Mouse (Mus musculus) gastrocnemius, postnatal 25 days (tissue): ENCODE measurements at regions not wholly inside any gene's neighbourhood (a gene's known extent, or its start where the extent isn't known, plus 50 kb on each side); places are given as distances from the start of the nearest gene placed in this dataset.

Source experiments
- DNase-seq: peaks from one replicate; pipeline ENCODE4 v3.0.0; 2022

GRCm38 (mm10) chr9:43627558-43627957 is 116.2 kb upstream of the Nectin1 start:
- no peak for DNase-seq

DNA sequence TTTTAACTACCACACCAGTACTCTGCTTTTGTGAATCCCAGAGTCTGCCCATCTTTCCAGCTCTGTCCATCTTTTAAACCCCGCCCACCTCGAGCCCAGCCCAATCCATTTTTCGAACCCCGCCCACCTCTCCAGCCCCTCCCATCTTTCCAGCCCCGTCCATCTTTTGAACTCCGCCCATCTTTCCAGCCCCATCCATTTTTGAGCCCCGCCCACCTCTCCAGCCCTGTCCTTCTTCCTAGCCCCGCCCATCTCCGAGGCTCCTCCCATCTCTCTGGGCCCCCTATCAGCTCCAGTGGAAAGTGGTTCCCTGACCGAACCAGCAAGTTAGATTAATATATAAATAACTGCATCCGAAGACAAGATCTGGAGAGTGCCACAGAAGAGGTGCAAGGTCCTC is 115.0 kb upstream of the Nectin1 start:
- DNase-seq = no peak

DNA sequence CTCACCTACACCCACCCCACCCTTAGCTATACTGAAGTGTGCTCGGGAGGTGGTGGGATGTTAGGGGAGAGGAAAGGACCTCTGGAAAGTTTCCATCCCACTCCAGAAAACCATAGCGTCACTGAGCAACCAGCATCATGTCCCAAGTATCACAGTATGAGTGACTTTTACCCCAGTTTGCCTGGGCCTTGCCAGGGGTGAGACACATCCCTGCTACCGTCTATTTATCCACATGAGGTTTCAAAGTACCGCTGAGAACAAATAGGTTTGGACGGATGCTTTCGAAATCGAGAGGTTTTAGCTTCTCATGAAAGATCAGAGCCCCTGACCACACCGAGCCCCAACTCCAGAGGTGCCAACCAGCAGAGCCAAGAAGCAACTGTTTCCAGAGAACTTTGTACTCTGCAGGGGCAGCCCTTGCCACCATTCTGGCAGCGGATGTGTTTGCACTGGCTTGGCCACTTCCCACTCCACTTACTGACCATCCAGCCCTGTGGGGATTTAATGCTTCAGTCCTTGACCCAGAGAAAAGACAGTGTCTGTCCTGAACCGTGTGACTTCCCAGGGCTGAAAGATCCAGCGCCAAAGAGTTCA is 107.3 kb upstream of the Nectin1 start:
- no peak for DNase-seq

DNA sequence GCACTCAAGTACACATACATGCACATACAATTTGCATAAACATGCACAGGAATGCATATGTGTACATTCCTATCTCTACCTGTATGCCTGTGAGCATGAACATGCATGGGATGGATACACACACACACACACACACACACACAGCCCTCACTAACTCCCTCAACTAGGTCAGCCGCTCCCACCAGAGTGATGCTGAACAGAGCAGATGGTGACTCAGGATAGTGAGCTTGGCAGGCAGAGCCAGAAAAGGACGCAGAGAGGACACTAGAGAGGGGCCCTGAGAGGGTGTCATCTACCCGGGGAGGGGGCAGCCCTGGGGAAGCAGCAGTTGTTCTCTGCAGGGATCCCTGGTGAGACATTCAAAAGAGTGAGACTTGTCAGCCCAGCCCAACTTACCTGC is 85.6 kb upstream of the Nectin1 start:
- no peak for DNase-seq

DNA sequence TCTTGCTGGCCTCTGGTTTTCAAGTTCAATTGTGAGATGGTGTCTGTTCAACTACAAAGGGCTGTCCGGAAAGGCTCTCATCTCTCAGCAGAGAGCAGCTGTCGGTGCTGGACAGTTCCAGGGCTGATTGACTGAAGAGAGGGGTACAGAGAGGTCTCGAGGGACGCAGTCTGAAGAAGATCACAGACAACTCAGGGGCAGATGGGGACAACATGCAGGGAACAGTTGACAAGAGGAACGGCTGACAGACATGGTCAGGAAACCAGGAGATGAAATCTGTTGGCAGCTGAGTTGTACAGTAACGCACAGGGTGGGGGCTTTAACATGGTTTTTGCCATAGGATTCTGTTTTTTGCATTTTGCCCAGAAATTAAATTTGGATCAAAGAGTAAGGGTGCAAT is 84.5 kb upstream of the Nectin1 start:
- no peak for DNase-seq

DNA sequence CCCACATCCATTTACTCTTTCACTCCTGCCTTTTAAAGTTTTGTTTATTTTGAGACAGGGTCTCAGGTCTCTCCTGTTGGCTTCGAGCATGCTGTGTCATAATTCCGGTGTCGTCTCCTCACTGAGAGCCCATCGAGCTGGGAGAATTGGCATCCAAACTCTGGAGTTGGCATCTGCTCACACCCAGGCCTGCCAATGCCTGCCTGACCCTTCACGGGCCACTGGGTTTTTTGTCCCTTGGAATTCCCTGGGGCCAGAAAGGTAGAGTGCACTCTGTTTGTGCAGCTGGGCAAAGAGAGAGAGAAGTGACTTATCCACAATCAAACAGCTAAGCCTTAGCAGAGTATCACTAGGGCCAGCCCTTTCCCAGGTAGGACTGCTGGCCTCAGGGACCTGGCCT is 83.6 kb upstream of the Nectin1 start:
- DNase-seq = no peak

DNA sequence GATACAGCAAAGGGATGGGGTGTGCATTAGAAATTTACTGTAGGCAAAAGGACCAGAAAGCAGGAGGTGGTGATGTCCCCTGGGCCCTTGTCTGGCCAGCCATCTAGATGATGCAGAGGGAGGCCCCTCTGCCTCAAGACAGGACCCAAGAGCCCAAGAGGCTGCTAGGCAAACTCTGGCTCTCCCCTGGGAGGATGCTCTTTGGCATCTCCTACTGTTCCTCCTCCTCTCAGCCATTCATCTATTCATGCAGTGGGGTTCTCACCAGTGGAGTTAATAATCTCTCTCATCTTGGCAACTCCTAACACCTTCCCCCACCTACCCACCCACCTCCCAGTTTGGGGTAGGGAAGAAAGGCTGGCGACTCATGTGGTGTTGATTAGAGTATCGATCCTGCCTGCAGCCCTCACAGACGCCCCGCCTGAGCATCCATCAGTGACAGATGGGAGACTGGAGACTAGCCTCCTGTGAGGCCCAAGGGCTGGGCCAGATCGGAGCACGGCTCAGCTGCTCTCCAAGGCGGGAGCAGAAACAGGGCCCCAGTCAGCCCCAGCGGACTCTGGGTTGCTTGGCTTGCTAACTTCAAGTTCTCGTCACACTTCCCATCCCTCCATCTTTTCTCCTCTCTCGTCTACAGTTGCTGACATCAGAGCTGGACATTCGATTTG is 82.8 kb upstream of the Nectin1 start:
- DNase-seq = no peak

DNA sequence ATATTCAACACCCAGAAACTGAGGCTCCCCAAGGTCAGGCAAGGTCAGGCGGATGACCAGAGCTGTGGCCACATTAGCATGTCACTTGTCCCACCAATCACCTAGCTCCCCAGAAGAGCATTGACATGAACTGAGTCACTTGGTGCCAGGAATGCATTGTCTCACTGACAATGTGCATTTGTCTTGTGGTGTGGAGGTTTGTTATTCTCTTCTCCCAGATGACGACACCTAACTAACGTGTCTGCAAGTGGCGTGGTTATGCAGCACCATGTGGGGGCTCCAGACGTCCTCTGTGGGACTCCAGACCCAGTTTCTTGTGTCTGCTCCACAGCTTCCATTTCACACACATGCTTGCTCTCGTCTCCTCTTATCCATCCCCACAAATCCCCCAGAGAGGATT is 82.1 kb upstream of the Nectin1 start:
- no peak for DNase-seq

- DNase-seq = no peak
Measured at GRCm38 (mm10) chr9:43667386-43667785, 76.4 kb upstream of the Nectin1 start.

DNA sequence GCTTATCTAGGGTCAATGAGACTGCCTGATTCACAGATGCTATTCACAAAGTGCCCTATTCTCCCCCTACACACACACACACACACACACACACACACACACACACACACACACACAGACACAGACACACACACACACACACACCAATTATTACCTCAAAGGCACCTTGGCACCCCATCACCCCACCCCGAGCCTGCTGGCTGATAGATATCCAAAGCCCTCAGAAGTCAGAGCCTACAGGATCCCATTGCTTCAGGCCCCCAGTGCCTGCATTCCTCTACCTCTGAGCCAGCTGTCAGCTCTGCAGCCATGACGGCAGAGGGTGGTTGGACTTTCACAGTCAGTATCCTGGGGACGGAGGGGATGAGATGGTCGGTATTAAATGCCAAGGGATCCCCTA is 75.8 kb upstream of the Nectin1 start:
- DNase-seq = no peak

DNA sequence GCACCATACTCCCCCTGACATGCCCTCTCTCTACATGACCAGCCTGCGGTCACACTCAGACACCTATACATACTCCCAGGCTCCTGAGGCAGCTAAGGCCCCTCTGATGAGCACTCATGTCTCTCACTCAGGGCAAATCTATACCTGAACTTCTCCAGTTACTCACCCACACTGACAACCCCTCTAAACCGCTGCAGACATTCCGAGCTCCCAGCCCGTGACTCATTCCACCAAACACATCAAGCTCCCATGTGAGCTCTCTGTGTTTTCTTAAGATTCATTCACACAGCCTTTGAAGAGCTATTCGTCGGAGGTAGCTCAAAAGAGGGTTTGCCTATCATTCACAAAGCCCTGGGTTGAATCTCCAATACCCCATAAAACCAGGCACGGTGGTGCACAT is 75.1 kb upstream of the Nectin1 start:
- DNase-seq = no peak

- no peak for DNase-seq
Measured at GRCm38 (mm10) chr9:43670563-43670962, 73.2 kb upstream of the Nectin1 start.

GRCm38 (mm10) chr9:43673171-43673680 is 70.6 kb upstream of the Nectin1 start:
- no peak for DNase-seq

GRCm38 (mm10) chr9:43674321-43674720 is 69.5 kb upstream of the Nectin1 start:
- DNase-seq = no peak

GRCm38 (mm10) chr9:43676011-43676410 is 67.8 kb upstream of the Nectin1 start:
- DNase-seq = no peak

GRCm38 (mm10) chr9:43679331-43679730 is 64.5 kb upstream of the Nectin1 start:
- no peak for DNase-seq

DNA sequence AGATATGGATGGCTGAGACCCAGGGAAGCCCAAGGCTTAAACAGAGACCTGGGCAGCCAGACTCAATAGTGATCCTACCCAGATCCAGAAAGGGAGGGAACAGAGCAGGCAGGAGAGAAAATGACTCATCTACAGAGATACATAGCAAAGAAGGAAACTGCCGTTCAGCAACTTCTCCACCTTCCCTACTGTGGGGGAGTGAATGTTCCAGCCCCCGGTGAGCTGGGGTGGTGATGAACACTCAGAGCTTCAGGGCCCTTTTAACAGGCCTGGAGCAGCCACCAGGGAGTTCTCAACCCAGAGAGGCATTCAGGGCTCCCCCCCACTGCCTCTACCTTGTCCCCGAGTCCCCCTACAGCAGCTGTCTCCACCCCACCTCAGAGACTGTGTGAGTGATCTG is 62.5 kb upstream of the Nectin1 start:
- no peak for DNase-seq

DNA sequence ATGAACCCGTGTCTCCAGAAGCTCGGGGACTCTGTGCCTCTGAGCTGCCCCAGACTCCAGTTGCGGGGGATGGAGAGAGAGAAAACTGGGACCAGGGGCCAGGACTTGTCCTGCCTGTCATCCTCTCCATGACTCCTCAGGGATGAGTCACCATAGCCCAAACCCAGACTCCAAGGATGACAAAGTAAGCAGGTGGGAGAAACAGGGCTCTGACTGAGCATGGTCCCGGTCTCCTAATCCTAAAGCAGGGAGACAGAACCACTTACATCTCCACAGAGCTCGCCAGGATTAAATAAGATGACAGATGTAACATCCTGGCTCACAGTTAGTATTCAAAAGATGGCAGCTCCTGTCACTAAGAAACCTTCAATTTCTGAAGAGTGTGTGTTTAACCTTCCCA is 61.7 kb upstream of the Nectin1 start:
- no peak for DNase-seq

DNA sequence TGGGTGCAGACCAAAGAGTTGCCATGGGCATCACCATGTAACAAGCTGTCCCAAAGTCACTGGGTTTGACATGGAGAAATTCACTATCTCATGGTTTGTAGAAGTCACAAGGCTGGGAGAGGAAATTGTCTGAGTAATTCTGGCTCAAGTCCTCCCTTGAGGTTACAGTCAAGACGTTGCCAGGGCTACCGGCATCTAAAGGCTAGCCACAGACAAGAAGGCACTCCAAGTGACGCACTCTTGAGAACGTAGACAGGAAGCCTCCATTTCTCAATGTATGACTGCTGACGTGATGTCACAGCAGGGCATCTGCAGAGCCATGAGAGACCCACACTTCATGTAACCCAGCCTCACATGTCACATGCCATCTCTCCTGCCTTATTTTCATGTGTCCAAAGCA is 59.2 kb upstream of the Nectin1 start:
- DNase-seq = no peak

- DNase-seq = no peak
Measured at GRCm38 (mm10) chr9:43692015-43692414, 51.8 kb upstream of the Nectin1 start.

GRCm38 (mm10) chr9:43692538-43692937 is 51.2 kb upstream of the Nectin1 start:
- DNase-seq = no peak
